Mouse (Mus musculus) common myeloid progenitor, adult 5-6 weeks (primary cell): Measurements from ENCODE around the gene Vipr1. TPM values are rescaled to one million over a fixed set of nuclear protein-coding genes. Genes with fewer than 3 reads are reported as not detected.

Experiments used
- ATAC-seq: replicated peaks from 2 replicates; pipeline ENCODE4 v1.8.0; 2016; ENCODE audit warnings: low read depth, mild to moderate bottlenecking, moderate TSS enrichment, inconsistent platforms; ENCODE audit not compliant: poor library complexity, severe bottlenecking
- total RNA-seq: library from RNA; stranded (forward); fragments of 200-1000, 187-1606 nt; gene quantifications from 2 replicates; pipeline ENCODE4 v1.2.3, GENCODE M21; 2017

Vipr1 gene
- total RNA-seq, 1 experiment from 2014 or later, result 0.14 TPM

DNA sequence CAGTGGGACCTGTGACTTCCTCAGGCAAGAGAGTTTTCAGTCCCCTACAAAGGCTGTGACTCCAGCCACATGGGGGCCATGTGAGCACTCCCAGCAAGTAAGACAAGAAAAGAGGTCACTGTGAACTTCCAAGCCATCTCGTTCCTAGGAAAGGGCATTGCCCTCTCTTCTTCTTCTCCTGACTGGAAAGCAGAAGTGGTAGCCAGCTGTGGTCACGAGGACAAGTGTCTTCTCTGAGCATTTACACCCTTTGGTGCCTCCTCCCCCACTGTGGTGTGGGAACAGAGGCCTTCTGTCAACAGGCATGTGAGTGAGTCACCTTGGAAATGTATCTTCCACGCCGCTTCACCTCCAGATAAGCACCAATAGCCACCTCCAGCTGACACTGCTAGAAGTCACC lies 10.6 kb upstream of the Vipr1 start:
- ATAC-seq, result peak; percentile 65

GRCm38 (mm10) chr9:121632891-121633290 lies 9.6 kb upstream of the Vipr1 start:
- no peak for ATAC-seq

DNA sequence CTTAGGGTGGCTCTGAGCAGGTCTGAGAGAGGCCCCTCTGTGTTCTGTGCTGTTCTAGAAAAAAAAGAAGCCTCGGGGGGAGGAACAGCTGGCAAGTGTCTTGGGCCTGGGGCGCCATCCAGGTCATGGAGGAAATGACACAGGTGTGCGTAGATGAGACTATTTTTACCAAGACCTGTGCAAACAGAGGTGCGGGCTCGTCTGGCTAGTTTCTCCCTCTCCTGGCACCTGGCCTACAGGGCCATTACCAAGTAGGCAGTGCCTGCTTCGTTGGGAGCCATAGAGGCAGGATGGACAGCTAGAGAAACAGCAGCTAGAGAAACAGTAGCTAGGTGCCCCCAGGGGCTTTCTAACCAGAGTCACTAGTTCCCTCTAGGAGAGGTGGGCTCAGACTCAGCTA lies 9.2 kb upstream of the Vipr1 start:
- no peak for ATAC-seq

DNA sequence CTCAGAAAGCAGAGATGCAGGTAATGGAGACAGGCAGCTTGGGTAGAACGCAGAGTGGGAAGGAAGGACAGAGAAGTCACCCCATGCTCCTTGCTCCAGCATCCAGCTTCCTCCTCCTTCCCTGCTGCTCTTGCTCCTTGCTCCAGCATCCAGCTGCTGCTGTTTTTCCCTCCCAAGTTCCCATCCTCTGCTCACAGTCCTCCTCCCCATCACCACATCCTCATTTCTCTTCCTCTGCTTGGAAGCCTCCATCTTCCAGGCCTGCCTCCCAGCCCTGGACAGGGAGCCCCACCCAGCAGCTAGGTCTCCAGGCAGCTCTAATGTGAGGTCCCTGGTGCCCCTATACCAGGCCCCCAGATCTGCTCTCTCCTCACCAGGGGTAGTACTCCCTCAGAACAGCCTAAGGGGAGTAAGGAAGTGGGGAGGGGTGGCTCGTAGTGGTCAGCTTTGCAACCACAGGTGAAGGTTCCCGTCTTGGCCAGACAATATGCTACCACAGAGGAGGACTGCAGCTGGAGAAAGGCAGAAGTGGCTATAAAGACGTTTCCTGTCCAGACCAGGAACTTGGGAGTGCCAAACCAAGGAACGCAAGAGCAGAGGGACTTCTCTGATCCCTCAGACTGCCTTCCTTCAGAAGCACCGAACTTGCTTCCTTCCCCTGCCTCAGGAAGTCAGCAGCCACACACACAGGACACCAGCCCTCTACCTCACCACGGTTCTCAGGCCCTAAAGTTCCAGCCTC lies 6.5 kb upstream of the Vipr1 start:
- ATAC-seq, result peak; percentile 77

DNA sequence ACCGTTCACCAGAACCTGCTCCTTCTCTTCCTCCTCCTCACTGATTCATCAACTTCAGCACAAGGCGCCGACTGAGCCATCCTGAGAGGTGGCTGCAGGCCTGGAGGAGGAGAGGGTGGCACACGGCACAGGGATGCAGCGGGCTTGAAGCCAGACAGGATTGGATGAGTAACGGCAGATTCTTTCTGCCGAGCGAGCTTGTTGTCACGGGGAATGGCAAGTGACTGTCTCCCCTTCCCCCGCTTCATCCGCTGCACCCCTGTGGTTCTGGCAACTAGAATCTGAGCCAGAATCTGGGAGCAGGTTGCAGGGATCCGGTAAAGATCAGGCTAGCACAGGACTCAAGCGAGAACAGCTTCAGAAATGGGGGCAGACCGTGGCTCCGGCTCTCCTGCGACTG lies 2.7 kb upstream of the Vipr1 start:
- ATAC-seq, result no peak

DNA sequence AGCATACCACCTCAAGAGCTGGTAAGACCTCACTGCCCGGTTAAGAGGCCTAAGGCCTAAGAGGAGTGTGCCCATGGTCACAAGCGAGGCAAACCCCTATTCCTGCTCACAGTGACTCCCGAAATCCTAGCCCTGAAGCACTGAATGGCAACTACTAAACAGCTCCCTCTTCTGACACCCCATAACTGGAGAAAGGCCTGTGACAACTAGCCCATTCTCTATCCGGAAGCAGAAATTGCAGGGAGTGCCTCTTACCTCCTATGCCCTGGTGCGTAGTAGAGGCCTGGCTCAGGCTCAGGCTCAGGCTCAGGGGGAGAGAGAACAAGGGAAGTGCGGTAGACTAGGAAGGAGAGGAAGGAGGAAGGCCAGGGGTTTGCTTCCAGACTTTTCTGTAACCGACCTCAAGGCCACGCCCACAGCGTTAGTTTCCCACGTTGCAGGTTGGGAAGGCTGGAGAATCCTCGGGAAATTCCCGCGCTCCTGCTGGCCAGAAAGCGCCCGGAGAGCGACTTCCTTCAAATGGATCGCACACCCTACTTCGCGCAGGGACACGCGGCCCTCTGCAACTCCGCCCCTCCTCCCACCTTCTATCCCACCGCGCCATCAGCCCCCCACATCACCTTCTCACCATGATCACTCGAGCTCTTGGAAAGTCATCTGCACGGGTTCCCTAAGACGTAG lies 1.1 kb upstream of the Vipr1 start:
- ATAC-seq, result no peak

GRCm38 (mm10) chr9:121642001-121642400 lies 515 bp upstream of the Vipr1 start, which contains the start of gene Lyzl4:
Gene Lyzl4 (minus strand): TSS chr9:121642096.
- ATAC-seq, result peak; percentile 67

DNA sequence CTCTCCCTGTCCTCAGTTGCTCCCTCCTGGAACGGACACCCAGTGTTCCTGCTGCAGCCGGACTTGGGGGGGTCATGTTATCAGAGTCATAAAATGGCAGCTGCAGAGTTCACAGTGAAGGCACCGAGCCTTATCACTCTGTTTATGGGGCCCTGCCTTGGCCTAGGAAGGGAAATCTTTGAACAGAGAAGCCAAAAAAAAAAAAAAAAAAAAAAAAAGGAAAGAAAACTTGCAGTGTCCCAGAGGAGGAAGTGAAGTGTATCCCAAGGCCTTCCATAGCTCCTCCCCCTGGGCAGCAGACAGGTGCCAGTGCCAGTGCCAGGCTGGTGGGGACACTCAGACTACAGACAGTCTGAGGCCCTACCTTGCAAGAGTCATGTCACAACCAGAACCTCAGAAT lies 2.3 kb downstream of the Vipr1 start:
- no peak for ATAC-seq

- ATAC-seq, result no peak
Observed at GRCm38 (mm10) chr9:121647026-121647425, 4.5 kb downstream of the Vipr1 start.

GRCm38 (mm10) chr9:121653668-121654067 lies 11.2 kb downstream of the Vipr1 start:
- no peak for ATAC-seq

- no peak for ATAC-seq
Observed at GRCm38 (mm10) chr9:121656322-121656721, 13.8 kb downstream of the Vipr1 start.

- ATAC-seq, result no peak
Observed at GRCm38 (mm10) chr9:121657143-121657542, 14.6 kb downstream of the Vipr1 start.

DNA sequence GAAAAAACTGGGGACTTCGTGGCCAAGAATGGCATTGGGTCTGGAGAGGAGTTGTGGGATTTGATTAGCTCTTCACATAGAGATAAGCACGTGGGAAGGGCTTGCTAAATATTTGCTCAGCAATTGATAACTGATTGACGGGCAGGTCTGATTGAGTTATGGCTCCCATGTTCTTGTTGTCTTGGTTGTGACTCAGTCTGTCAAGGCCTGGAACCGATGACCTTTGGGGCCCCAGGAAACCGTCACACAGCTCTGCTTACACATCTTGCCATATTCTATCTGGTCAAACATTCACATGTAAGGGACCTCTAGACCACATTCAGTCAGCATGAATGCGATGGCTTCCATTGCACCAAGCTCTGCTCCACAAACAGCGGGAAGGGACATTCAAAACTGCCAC lies 15.7 kb downstream of the Vipr1 start:
- no peak for ATAC-seq

DNA sequence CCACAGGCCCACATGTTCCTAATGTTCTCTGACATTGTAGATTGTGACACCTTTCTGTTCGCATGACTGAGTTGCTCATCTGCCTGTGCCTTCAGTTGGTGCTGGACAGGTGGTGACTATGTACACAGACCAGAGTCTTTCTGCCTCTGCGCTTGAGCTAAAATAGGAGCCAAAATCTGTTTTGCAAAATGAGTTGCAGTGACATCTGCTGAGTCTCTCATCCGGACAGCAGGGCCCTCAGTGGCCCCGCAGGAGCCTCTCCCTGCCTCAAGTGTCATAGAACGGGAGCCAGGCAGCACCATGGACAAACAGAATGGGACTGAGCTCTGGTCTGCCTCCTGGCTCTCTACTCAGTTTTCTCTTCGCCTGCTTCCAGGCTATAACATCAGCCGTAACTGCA lies 17.3 kb downstream of the Vipr1 start:
- no peak for ATAC-seq

DNA sequence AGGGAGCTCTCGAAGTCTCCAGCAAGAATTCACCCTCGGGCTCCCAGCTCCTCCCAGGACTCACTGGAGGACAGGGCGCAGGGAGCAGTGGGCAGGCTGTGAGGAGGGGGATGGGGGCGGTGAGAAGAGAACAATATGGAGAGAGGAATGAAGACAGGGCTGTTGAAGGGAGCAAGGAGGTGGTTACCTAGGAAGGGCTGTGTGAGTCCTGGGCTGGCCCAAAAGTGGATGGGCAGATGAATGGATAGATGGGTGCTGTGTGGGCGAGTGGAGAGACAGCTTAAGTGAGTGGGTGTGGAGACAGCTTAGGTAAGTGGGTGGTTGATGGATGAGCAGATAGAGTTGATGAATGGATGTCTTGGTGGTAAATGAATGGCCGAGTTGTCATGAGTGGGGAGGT lies 21.0 kb downstream of the Vipr1 start:
- ATAC-seq, result no peak

DNA sequence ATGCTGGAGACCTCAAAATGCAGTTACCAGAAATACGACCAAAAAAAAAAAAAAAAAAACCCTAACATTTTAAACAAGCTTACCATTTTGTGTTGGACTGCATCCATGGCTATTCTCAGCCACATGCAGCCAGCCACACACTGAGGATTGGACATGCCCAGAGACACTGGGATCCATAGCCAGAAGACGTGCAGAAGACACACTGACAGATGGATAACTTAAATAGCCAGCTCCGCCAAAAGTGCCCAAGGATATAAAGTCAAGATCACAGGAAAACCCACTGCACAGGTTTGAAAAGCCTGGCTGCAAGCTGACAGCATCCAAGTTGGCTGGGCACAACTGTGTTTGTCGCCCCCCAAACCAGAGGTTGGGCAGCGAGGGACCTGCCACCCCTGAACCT lies 21.6 kb downstream of the Vipr1 start:
- ATAC-seq, result no peak

DNA sequence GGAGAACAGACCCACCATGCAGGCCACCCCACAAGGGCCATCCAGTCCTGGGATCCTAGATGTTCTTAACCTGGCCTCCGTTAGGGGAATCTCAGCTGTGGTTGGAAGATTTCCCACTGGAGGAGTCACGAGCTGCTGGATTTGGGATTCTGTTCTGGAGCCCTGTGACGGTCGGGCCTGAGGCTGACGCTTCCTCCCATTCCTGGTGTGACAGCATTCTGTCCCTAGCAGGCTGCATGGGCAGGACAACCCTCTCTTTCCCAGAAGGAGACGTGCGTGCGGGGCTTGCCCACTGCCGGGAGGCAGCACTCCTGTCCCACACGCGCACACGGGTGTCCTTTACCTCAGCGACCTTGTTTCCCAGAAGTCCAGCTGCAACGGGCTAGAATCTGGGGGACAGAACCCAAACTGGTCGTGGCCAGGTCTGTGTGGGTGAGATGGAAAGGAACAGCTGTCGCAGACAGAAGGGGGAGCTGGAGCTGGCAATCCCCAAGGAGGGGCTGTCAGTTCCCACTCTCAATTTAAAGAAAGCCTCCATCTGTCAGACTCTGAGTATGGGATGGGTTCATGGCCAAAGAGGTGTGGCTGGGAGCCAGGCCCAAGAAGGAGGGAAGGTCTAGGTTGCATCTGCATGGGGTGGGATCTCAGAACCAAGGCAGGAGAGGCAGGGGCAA lies 24.6 kb downstream of the Vipr1 start:
- no peak for ATAC-seq

DNA sequence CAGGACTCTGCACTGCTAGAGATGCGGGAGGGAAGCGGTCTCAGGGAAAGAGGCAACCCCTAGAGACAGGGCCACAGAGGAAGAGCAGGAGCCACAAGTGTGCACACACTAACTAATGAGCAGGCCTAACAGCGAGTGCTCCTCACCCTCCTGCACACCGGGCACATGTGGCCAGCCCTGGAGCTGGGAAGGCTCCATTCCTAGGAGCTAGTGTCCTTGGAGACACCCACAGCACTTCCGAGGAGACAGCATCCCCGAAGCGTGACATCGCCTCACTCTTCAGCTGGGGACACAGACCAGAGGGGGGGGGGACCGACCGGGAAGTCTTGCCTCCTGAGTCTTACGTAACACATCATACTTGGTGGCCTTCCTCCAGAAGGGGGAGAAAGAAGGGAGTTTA lies 25.3 kb downstream of the Vipr1 start:
- no peak for ATAC-seq

DNA sequence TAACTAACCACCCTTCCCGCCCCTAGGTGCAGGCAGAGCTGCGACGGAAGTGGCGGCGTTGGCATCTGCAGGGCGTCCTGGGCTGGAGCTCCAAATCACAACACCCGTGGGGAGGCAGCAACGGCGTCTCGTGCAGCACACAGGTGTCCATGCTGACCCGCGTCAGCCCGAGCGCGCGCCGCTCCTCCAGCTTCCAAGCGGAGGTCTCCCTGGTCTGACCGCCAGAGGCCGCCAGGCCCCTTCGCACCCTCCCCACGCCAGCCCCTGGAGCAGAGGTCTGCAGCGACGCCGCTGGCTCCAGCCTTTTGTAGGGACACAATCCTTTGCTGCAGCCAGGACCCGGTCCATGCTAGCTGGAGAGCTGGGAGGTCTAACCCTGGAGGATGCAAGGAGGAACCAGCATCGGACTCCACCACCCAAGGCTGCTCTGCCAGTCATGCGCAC lies 26.9 kb downstream of the Vipr1 start:
- peak; percentile 58 for ATAC-seq

DNA sequence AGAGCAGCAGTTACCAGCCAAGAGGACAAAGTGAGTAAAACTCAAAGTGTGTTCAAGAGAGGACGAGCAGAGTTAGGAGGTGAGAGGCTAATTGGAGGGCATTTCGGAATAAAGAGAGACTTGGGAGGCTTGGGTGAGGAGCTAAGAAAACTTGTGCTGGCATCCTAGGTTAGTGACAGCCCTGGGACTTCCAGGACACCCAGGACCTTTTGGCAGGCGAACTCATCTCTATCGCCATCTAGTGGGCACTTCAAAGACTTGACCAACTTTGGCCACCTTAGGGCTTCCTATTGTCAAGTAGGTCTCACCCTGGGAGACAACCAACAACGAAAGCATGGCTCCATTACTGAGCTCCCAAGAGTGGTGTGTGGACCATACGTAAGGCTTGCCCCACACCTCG lies 28.8 kb downstream of the Vipr1 start:
- peak; percentile 37 for ATAC-seq

DNA sequence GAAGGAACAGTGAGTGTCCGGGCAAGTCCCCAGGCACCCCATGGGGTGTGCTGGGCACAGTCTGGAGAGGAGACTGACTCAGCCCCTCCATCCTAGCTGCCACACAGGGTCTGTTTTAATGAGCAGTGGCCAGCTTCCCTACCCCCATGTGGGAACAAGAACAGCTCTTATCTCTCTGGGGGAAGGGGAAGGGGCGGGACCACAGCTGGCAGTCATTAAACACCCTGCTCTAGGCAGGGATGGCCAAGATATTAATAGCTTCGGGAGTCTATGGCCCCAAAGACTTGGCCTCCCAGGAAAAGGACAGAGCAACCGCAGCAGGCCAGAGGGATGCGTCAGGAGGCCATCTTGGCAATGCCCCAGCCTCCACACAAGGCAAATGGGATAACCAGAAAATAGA lies 29.8 kb downstream of the Vipr1 start:
- ATAC-seq, result 0 out of 2 replicates have a peak, but pooled peaks have one; percentile 6
